Mouse (Mus musculus): ENCODE measurements around the gene Tmem248. TPM values are rescaled to one million over a fixed set of nuclear protein-coding genes. Genes with fewer than 3 reads are reported as not detected.

The Tmem248 gene
- polyA plus RNA-seq, 1 experiment from 2014 or later: 33.7 TPM

GRCm38 (mm10) chr5:130181740-130182540 is 34.9 kb upstream of the Tmem248 start:
- peaks cover 21% of the 10 kb centered on the region for H3K4me1 ChIP-seq (ENCODE audit: control insufficient read depth, insufficient read depth, low read length)
- no peak overlapping the region for H3K4me3 ChIP-seq (ENCODE audit: low read depth, low read length)
- no peak for ATAC-seq (ENCODE audit: insufficient number of reproducible peaks, insufficient read depth, low FRiP score, low read depth)
- no peaks in the 10 kb centered on the region for H3K27me3 ChIP-seq (ENCODE audit: control insufficient read depth, insufficient read depth, low read length)
- no peak overlapping the region for H3K27ac ChIP-seq (ENCODE audit: low read length)
- H3K9me3 ChIP-seq (ENCODE audit: control insufficient read depth, low read depth, low read length): no peaks in the 10 kb centered on the region
- 73% methylated on average over 6 of the region's 6 CpGs for WGBS
- H3K4me2 ChIP-seq (replicated peaks; ENCODE audit: low read depth, low read length): no peak overlapping the region
- no peaks in the 10 kb centered on the region for H3K36me3 ChIP-seq (ENCODE audit: control insufficient read depth, insufficient read depth, low read length)
- no peak overlapping the region for H3K9ac ChIP-seq (replicated peaks; ENCODE audit: low read depth, low read length)

DNA sequence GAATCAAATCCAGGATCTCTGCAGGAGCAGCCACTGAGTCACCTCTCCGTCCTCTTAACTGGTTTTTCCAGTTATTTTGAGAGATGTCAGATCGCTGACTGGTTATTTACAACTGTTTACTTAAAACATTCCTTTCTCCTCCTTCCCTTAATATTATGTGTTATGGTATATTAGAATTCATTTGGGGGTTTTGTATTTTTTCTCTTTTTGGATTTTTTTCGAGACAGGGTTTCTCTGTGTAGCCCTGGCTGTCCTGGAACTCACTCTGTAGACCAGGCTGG is 34.4 kb upstream of the Tmem248 start:
- H3K4me3 ChIP-seq (ENCODE audit: low read depth, low read length): no peak overlapping the region
- no peaks in the 10 kb centered on the region for H3K9me3 ChIP-seq (ENCODE audit: control insufficient read depth, low read depth, low read length)
- H3K4me2 ChIP-seq (replicated peaks; ENCODE audit: low read depth, low read length): no peak overlapping the region
- 46% methylated on average over 3 of the region's 3 CpGs for WGBS
- H3K9ac ChIP-seq (replicated peaks; ENCODE audit: low read depth, low read length): no peak overlapping the region
- ATAC-seq (ENCODE audit: insufficient number of reproducible peaks, insufficient read depth, low FRiP score, low read depth): no peak
- H3K27me3 ChIP-seq (ENCODE audit: control insufficient read depth, insufficient read depth, low read length): no peaks in the 10 kb centered on the region
- 0 out of 2 replicates have a peak, but pooled peaks cover under 1% of the 10 kb centered on the region for H3K36me3 ChIP-seq (ENCODE audit: control insufficient read depth, insufficient read depth, low read length)
- no peak overlapping the region for H3K27ac ChIP-seq (ENCODE audit: low read length)
- H3K4me1 ChIP-seq (ENCODE audit: control insufficient read depth, insufficient read depth, low read length): peaks cover 21% of the 10 kb centered on the region

DNA sequence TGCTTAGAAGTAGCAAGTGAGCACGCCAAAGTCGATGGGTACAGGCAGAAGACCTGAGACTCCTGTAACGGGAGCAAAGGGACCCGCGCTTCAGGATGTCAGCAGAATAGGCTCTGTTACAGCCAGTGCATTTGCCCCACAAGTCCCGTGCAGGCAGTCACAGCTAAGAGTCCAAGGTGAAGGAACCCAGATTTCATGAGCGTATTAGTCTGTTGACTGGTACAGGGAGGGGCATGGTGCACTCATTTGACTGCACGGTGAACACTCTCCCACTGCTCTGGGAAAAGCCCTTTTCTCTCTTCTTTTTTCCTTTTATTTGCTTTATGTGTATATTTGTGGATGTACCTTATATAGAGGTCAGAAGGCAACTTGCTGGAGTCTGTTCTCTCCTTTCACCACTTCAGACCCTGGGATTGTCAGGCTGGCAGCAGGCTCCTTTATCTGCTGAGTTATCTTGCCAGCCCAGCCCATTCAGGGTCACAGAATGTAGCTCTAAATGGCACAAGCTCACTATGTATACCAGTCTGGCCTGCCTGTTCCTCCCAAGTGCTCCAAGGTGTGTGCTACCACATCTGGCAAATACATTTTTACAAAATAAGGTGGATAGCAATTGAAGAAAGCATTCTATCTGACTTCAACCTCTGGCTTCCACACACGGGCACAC is 32.6 kb upstream of the Tmem248 start:
- H3K4me2 ChIP-seq (replicated peaks; ENCODE audit: low read depth, low read length): no peak overlapping the region
- no peak for ATAC-seq (ENCODE audit: insufficient number of reproducible peaks, insufficient read depth, low FRiP score, low read depth)
- H3K4me3 ChIP-seq (ENCODE audit: low read depth, low read length): no peak overlapping the region
- H3K27ac ChIP-seq (ENCODE audit: low read length): no peak overlapping the region
- no peaks in the 10 kb centered on the region for H3K27me3 ChIP-seq (ENCODE audit: control insufficient read depth, insufficient read depth, low read length)
- 0 out of 2 replicates have a peak, but pooled peaks cover 14% of the 10 kb centered on the region for H3K4me1 ChIP-seq (ENCODE audit: control insufficient read depth, insufficient read depth, low read length)
- no peak overlapping the region for H3K9ac ChIP-seq (replicated peaks; ENCODE audit: low read depth, low read length)
- H3K36me3 ChIP-seq (ENCODE audit: control insufficient read depth, insufficient read depth, low read length): peaks cover 4% of the 10 kb centered on the region; the same call in 1 of the 2 replicates
- WGBS: 84% methylated on average over 9 of the region's 9 CpGs
- no peaks in the 10 kb centered on the region for H3K9me3 ChIP-seq (ENCODE audit: control insufficient read depth, low read depth, low read length)

DNA sequence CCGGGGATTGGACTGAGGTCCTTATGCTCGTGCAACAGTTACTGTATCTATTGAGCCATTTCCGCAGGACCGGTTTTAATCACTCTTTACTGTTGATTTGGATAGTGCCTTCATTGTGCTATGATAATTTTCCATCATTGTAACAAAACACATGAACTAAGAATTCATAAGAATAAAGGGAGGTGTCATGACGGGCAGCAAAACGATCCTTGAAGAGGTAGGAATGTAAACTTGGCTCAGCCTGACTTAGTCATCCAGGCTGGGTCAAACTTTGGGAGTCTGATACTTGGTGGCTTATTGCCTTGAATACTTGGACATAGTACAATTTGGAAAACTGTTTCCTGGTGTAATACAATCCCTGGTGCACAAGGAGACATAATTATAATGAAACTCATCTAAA is 31.6 kb upstream of the Tmem248 start:
- Histone ChIP-seq H3K4me2 (replicated peaks; ENCODE audit: low read depth, low read length) (no peak overlapping the region), H3K27me3 (ENCODE audit: control insufficient read depth, insufficient read depth, low read length) (no peaks in the 10 kb centered on the region), H3K36me3 (ENCODE audit: control insufficient read depth, insufficient read depth, low read length) (peaks cover 11% of the 10 kb centered on the region; the same call in 1 of the 2 replicates), H3K9me3 (ENCODE audit: control insufficient read depth, low read depth, low read length) (no peaks in the 10 kb centered on the region), H3K4me3 (ENCODE audit: low read depth, low read length) (no peak overlapping the region), H3K4me1 (ENCODE audit: control insufficient read depth, insufficient read depth, low read length) (0 out of 2 replicates have a peak, but pooled peaks cover 13% of the 10 kb centered on the region), H3K9ac (replicated peaks; ENCODE audit: low read depth, low read length) (no peak overlapping the region), H3K27ac (ENCODE audit: low read length) (no peak overlapping the region)
- WGBS: 75% methylated on average over 6 of the region's 6 CpGs
- ATAC-seq (ENCODE audit: insufficient number of reproducible peaks, insufficient read depth, low FRiP score, low read depth): no peak

- H3K4me1 ChIP-seq (ENCODE audit: control insufficient read depth, insufficient read depth, low read length): 0 out of 2 replicates have a peak, but pooled peaks cover 10% of the 10 kb centered on the region
- no peak overlapping the region for H3K4me3 ChIP-seq (ENCODE audit: low read depth, low read length)
- 0 out of 2 replicates have a peak, but pooled peaks have one; percentile 40 for ATAC-seq (ENCODE audit: insufficient number of reproducible peaks, insufficient read depth, low FRiP score, low read depth)
- no peak overlapping the region for H3K4me2 ChIP-seq (replicated peaks; ENCODE audit: low read depth, low read length)
- no peak overlapping the region for H3K27ac ChIP-seq (ENCODE audit: low read length)
- WGBS: 68% methylated on average over 7 of the region's 7 CpGs
- no peaks in the 10 kb centered on the region for H3K9me3 ChIP-seq (ENCODE audit: control insufficient read depth, low read depth, low read length)
- peaks cover 22% of the 10 kb centered on the region for H3K36me3 ChIP-seq (ENCODE audit: control insufficient read depth, insufficient read depth, low read length)
- H3K27me3 ChIP-seq (ENCODE audit: control insufficient read depth, insufficient read depth, low read length): no peaks in the 10 kb centered on the region
- H3K9ac ChIP-seq (replicated peaks; ENCODE audit: low read depth, low read length): no peak overlapping the region
Measured at GRCm38 (mm10) chr5:130187383-130187782, 29.5 kb upstream of the Tmem248 start.

GRCm38 (mm10) chr5:130190909-130191308 is 26.0 kb upstream of the Tmem248 start:
- peaks cover 31% of the 10 kb centered on the region for H3K36me3 ChIP-seq (ENCODE audit: control insufficient read depth, insufficient read depth, low read length)
- no peak overlapping the region for H3K27ac ChIP-seq (ENCODE audit: low read length)
- no peak overlapping the region for H3K4me3 ChIP-seq (ENCODE audit: low read depth, low read length)
- ATAC-seq (ENCODE audit: insufficient number of reproducible peaks, insufficient read depth, low FRiP score, low read depth): no peak
- H3K9ac ChIP-seq (replicated peaks; ENCODE audit: low read depth, low read length): no peak overlapping the region
- H3K9me3 ChIP-seq (ENCODE audit: control insufficient read depth, low read depth, low read length): no peaks in the 10 kb centered on the region
- H3K4me1 ChIP-seq (ENCODE audit: control insufficient read depth, insufficient read depth, low read length): 0 out of 2 replicates have a peak, but pooled peaks cover 4% of the 10 kb centered on the region
- WGBS: 92% methylated on average over 6 of the region's 6 CpGs
- H3K27me3 ChIP-seq (ENCODE audit: control insufficient read depth, insufficient read depth, low read length): no peaks in the 10 kb centered on the region
- no peak overlapping the region for H3K4me2 ChIP-seq (replicated peaks; ENCODE audit: low read depth, low read length)

DNA sequence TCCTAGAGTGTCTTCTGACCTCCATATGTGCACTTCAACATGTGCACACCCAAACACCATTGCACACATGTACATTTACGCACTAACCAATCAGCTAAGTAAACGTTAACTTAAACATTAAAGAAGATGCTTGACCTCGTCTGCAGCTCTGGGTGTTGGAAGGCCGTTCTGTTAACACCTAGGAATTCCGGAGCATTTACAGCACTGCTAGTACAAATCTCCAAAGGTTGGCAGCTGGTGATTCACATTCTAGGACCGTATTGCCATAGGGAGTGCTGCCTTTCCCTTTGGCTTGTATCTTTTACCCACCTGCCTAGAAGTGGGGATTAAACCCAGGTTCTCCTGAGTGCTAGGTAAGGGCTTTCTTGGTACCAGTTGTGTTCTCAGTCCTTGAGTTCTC is 25.0 kb upstream of the Tmem248 start:
- no peak for ATAC-seq (ENCODE audit: insufficient number of reproducible peaks, insufficient read depth, low FRiP score, low read depth)
- WGBS: 62% methylated on average over 6 of the region's 6 CpGs
- H3K4me3 ChIP-seq (ENCODE audit: low read depth, low read length): no peak overlapping the region
- H3K4me2 ChIP-seq (replicated peaks; ENCODE audit: low read depth, low read length): no peak overlapping the region
- H3K9me3 ChIP-seq (ENCODE audit: control insufficient read depth, low read depth, low read length): no peaks in the 10 kb centered on the region
- H3K27ac ChIP-seq (ENCODE audit: low read length): peak overlapping the region; percentile 29; the same call in 1 of the 2 replicates
- H3K9ac ChIP-seq (replicated peaks; ENCODE audit: low read depth, low read length): no peak overlapping the region
- 0 out of 2 replicates have a peak, but pooled peaks cover 4% of the 10 kb centered on the region for H3K4me1 ChIP-seq (ENCODE audit: control insufficient read depth, insufficient read depth, low read length)
- H3K36me3 ChIP-seq (ENCODE audit: control insufficient read depth, insufficient read depth, low read length): peaks cover 31% of the 10 kb centered on the region
- H3K27me3 ChIP-seq (ENCODE audit: control insufficient read depth, insufficient read depth, low read length): no peaks in the 10 kb centered on the region

DNA sequence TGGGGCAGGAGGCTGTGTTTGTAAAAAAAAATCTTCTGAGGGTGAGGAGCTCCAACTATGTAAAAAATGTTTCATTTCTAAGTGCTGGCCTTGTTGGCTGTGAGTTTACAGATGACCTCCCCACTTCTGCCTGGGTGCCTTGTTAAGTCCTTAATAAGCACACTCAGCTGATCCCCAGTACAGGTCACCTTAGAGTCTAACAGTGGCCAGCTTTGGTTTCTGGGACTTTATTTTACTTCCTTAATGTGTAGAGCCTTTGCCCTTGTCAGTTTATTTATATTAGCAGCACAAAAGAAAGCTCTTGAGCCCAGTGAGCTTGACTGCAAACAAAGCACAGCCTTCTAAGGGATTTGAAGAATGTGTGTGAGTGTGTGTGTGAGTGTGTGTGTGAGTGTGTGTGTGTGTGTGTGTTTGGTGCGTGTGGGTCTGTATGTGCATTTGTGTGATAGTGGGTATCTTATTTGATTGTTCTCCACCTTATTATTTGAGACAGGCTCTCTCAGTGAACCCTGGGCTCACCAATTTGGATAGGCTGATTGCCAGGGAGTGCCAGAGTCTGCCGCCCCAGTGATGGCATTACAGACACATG is 24.4 kb upstream of the Tmem248 start:
- Histone ChIP-seq H3K36me3 (ENCODE audit: control insufficient read depth, insufficient read depth, low read length) (peaks cover 31% of the 10 kb centered on the region), H3K9ac (replicated peaks; ENCODE audit: low read depth, low read length) (no peak overlapping the region), H3K27ac (ENCODE audit: low read length) (peak overlapping the region; percentile 29; the same call in 1 of the 2 replicates), H3K9me3 (ENCODE audit: control insufficient read depth, low read depth, low read length) (no peaks in the 10 kb centered on the region), H3K4me2 (replicated peaks; ENCODE audit: low read depth, low read length) (no peak overlapping the region), H3K27me3 (ENCODE audit: control insufficient read depth, insufficient read depth, low read length) (no peaks in the 10 kb centered on the region), H3K4me3 (ENCODE audit: low read depth, low read length) (no peak overlapping the region), H3K4me1 (ENCODE audit: control insufficient read depth, insufficient read depth, low read length) (0 out of 2 replicates have a peak, but pooled peaks cover 4% of the 10 kb centered on the region)
- ATAC-seq (ENCODE audit: insufficient number of reproducible peaks, insufficient read depth, low FRiP score, low read depth): peak; percentile 70
- 45% methylated on average over 2 of the region's 2 CpGs for WGBS
